Mouse (Mus musculus) lung, postnatal 10 days (tissue): ENCODE measurements around the gene Btbd35f29.
"Not testable (repeated sequence)": the region's sequence is repeated elsewhere in the genome, so short reads cannot be mapped to it uniquely, and the experiment has no call there.

Experiments
- DNase-seq: peaks from one replicate; pipeline ENCODE4 v3.0.0; 2021

Btbd35f29 gene

DNA sequence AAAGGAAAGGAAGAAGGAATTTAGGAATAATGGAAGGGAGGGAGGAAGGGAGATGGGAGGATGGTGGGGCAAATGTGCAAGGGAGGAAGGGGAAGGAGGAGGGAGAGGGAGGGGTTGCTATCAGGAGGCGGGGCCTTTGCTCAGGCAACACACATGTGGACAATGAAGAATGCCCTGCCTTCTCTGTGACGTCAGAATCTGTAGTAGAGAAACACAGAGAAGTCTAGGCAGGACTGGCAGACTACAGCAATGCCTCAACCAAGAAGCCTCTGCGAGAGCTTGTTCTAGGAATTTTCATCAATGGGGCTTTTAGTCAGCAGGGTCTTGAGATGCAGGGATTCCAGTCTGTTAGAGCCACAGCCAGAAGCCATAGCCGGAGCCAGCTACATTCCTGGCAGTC is at the start of gene Btbd35f29:
TSS of gene Btbd35f29 (plus strand) at position 301 of the 400 bp plus-strand sequence.
- DNase-seq: not testable (repeated sequence)

DNA sequence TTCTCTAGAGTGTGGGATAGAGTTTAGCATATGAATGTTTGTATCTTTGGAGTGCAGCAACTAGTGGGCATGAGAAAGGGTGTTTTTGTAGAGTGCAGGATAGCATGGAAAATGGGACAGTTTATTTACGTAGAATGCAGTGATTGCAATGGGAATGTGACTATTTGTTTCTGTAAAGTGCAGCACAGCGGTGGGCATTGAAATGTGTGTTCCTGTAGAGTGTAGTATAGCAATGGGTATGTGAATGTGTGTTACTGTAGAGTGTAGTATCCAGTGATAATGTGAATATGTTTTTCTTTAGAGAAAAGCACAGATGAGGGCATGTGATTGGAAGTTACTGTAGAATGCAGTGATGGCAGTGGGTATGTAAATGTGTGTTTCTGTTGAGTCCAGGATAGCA is 23.9 kb downstream of the Btbd35f29 start:
- not testable (repeated sequence) for DNase-seq

DNA sequence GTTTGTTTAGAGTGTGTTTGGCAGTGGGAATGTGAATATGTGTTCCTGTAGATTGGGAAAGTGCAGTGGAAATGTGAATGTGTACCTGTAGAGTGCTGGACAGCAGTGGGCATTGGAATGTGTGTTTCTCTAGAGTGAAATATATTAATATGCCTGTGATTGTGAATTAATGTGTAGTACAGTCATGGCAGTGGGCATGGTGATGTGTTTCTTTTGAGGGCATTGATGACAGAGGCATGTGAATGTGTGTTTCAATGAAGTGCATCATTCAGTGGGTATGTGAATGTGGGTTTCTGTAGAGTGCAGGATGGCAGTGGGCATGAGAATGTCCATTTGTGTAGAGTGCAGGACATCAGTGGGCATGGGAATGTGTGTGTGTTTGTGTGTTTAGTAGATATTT is 27.7 kb downstream of the Btbd35f29 start:
- DNase-seq: not testable (repeated sequence)

DNA sequence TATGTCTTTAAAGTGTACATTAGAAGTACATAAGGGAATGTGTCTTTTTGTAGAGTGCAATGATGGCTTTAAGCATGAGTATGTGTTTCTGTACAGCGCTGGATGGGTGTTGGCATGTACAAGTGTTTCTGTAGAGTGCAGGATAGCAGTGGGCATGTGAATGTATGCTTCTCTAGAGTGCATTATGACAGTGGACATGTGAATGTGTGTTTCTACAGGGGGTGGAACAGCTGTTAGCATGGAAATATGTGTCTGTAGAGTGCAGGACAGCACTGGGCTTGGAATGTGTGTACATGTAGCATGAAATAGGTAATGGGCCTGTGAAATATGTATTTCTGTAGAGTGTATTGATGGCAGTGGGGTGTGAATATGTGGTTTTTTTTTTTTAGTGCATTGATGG is 28.4 kb downstream of the Btbd35f29 start:
- DNase-seq: not testable (repeated sequence)

DNA sequence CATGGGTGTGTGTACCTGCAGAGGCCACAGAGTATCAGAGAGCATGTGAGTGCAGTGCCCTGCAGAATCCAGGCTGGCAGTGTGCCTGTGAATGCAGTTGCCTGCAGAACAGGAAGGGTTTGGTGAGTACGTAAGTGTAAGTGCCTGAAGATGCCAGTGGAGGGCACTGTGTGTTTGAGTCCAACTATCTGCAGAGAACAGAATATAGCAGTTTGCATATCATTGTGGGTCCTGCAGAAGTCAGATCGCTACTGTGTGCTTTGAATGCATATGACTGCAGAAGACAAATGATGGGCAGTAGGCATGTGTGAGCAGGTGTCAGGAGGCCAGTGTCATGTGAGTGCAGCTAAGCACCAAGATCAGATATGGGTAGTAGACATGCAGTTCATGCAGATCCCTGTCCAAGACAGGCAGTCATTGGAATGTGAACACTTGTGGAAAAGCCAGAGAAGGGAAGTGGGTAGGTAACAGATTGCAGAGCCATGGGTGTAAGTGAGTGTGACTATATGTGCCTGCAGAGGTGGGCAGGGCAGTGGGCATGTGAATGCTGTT is 41.1 kb downstream of the Btbd35f29 start:
- DNase-seq: not testable (repeated sequence)

DNA sequence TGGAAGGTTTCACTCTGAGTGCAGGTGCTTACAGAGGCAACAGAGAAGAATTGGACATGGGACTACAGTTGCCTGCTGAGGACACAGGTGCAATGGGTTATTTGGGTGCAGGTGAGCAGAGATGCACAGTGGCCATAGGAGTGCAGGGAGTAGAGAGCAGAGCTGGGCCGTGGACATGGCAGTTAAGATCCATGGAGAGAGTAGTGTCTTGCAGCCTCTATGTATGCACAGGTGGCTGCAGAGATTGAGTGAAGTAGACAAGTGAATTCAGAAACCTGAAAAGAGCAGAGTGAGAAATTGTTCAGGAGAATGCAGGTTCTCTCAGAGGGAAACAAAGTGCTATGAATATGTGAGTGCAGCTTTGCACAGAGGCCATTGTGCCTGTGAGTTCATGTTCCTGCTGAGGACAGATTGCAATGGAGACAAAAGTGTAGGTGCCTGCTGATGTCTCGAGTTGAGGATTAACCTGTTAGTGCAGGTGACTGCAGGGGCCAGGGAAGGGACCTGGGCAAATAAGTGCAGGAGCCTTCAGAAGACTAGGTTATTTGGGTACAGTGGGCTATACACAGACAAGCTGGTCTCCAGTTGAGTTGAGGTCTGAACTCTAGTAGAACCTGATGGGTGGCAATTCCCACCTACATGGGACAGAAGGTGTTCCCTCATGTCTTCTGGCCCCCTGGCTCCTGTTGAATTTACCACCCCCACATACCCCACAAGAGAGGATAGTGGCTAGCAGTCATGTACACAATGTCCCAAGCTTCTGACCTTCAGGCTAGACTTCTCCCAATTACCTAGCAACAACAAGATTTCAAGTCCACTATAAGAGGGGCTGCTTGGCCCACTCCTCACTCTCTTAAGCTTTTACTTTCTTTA is 42.2 kb downstream of the Btbd35f29 start:
- not testable (repeated sequence) for DNase-seq

DNA sequence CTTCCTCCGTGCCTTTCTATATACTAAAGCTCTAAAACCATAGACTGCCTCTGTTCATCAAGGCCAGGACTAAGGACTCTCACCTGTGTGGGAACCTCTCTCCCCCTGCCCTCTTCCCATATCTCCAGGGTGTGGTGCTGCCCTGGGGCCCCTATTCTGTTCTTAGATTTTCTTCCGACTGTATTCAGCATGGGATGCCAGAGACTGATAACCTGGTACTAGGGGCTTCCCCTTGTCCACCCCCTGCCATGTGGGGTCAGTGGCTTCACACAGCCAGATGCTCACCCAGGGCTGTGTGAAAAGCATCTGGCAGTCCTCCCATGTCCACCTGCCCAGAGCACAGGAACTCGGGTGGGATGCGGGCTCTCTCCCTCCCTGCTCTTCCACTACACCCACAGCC is 43.1 kb downstream of the Btbd35f29 start:
- DNase-seq: not testable (repeated sequence)

DNA sequence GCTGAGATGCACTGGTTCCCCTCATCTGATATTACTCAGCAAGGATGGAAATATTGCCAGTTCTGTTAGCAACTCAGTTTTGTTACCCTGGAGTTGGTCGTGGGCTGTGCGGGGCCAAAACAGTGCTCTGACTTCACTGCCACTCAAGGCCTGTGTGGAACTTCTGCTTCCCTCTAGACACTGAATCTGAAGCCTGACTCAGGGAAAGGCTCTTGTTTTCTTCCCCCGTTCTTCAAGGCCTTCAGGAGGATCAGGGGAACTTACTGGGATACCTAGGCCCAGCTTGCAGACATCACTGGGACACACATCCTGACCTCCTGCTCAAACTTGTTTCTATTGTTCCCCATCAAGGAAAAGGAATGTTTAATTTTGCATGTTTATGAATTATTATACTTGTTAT is 45.2 kb downstream of the Btbd35f29 start:
- DNase-seq: not testable (repeated sequence)

DNA sequence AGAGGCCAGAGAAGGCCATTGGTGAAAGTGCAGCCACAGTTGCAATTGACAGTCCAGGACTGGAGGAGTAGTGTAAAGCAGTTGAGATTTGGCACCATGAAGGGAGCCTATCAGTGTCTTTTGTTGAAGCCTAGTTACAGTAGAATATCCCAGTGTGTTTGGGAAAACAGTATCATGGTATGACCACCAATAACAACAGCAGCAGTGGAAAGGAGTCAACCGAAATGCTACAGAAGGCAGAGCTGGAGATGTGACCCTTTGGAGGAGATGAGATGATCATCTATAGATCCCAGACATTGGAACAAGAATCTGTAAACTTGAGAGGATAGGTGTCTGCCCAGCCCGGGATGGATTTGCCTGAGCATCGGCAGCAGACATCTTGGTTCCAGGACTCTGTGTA is 47.7 kb downstream of the Btbd35f29 start:
- DNase-seq: not testable (repeated sequence)
